Mouse (Mus musculus): Measurements from ENCODE around the gene Mindy1. TPM values are rescaled to one million over a fixed set of nuclear protein-coding genes. Genes with fewer than 3 reads are reported as not detected.

Mindy1 gene
- polyA plus RNA-seq, 1 experiment from 2014 or later, result 37.2 TPM

DNA sequence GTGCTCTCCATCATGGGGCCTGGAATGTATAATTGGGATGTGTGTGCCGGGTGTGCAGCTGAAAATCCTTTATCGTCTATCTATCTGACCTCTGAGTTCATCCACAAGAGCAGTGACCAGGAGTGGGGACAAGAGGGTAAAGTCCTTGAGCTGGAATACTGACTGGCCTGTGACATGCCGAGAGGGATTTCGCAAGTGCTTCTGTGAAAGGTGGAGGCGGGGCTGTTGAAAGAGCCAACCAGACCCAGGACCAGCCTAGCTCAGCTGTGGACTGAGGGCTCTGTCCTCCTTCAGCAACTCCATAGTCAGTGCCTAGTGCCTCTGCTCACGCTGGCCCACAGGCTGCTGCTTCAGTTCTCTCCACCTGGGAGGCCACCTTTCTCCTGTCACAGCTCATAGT, 37.4 kb downstream of the Mindy1 start:
- H3K27me3 ChIP-seq (ENCODE audit: control insufficient read depth, insufficient read depth, low read length), result no peaks in the 10 kb centered on the region
- H3K9me3 ChIP-seq (ENCODE audit: control insufficient read depth, low read length), result no peaks in the 10 kb centered on the region
- H3K4me3 ChIP-seq (ENCODE audit: low read depth, low read length), result no peak overlapping the region
- peaks cover 29% of the 10 kb centered on the region for H3K36me3 ChIP-seq (ENCODE audit: control insufficient read depth, insufficient read depth, low read length)
- H3K9ac ChIP-seq (replicated peaks; ENCODE audit: low read depth, low read length), result no peak overlapping the region
- peaks cover 12% of the 10 kb centered on the region; the same call in 1 of the 2 replicates for H3K4me1 ChIP-seq (ENCODE audit: control insufficient read depth, insufficient read depth, low read length)
- ATAC-seq (ENCODE audit: low read depth), result no peak
- no peak overlapping the region for H3K27ac ChIP-seq (ENCODE audit: low read depth, low read length)
- 44% methylated on average over 6 of the region's 6 CpGs for WGBS
- no peak overlapping the region for H3K4me2 ChIP-seq (ENCODE audit: low read depth, low read length)

DNA sequence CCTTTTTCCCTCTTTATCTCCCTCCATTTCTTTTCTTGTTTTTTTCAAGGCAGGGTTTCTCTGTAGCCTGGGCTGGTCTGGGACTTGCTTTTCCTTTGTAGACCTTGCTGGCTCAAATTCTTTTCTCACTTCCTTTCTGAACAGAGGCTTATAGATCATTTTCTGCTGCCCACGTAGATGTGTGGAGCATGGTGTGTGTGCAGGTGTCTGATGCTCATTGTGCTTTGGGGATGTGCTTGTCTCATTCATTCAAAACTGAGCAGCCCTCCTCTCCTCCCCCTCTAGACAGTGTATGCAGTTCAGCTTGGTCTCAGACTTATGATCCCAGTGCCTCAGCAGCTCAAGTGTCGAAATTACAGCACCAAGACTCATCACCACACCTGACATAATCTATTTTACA, 38.0 kb downstream of the Mindy1 start:
- no peak overlapping the region for H3K4me2 ChIP-seq (ENCODE audit: low read depth, low read length)
- ATAC-seq (ENCODE audit: low read depth), result no peak
- no peak overlapping the region for H3K9ac ChIP-seq (replicated peaks; ENCODE audit: low read depth, low read length)
- H3K4me1 ChIP-seq (ENCODE audit: control insufficient read depth, insufficient read depth, low read length), result peaks cover 12% of the 10 kb centered on the region; the same call in 1 of the 2 replicates
- peaks cover 35% of the 10 kb centered on the region for H3K36me3 ChIP-seq (ENCODE audit: control insufficient read depth, insufficient read depth, low read length)
- H3K4me3 ChIP-seq (ENCODE audit: low read depth, low read length), result no peak overlapping the region
- H3K9me3 ChIP-seq (ENCODE audit: control insufficient read depth, low read length), result no peaks in the 10 kb centered on the region
- H3K27ac ChIP-seq (ENCODE audit: low read depth, low read length), result no peak overlapping the region
- WGBS, result 64% methylated on average over 2 of the region's 2 CpGs
- no peaks in the 10 kb centered on the region for H3K27me3 ChIP-seq (ENCODE audit: control insufficient read depth, insufficient read depth, low read length)

DNA sequence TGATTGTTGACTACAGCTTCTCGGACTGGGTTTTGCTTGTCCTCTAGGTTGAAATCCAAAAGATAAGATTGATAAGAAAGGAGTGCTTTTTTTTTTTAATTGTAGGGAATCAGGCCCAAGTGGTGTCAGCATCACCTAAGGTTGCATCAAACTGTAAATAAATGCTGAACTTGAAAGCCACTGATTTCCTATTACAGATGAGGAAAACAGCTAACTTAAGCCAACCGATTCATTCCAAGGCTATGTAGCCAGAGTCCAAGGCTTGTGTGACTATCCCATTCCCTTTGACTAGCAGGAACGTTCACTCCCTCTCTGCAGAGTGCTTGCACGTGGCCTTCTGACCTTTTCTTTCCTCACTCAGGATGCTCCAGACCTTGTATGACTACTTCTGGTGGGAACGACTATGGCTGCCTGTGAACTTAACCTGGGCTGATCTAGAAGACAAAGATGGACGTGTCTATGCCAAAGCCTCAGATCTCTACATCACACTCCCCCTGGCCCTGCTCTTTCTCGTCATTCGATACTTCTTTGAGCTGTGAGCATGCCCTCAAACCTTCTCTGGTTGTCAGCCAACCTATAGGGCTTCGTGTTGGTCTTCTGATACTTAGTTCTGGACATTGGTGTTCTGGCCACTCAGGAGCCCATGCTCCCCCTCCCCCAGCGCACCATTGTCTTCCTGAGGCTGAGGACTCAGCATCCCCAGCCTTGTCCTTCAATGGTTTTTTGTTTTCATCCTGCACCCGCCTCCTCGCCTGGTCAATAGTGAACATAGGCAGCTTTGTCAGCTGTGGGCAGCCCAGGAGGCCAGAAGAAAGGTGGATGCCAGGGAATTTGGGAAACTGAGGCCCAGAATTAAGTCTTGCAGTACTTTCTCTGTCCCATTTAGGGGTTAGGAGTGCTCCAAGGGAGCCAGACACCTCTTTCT, 38.8 kb downstream of the Mindy1 start:
- 78% methylated on average over 12 of the region's 12 CpGs for WGBS
- H3K9ac ChIP-seq (replicated peaks; ENCODE audit: low read depth, low read length), result no peak overlapping the region
- H3K9me3 ChIP-seq (ENCODE audit: control insufficient read depth, low read length), result no peaks in the 10 kb centered on the region
- no peak overlapping the region for H3K27ac ChIP-seq (ENCODE audit: low read depth, low read length)
- H3K27me3 ChIP-seq (ENCODE audit: control insufficient read depth, insufficient read depth, low read length), result no peaks in the 10 kb centered on the region
- H3K4me2 ChIP-seq (ENCODE audit: low read depth, low read length), result no peak overlapping the region
- H3K4me1 ChIP-seq (ENCODE audit: control insufficient read depth, insufficient read depth, low read length), result peaks cover 12% of the 10 kb centered on the region; the same call in 1 of the 2 replicates
- no peak for ATAC-seq (ENCODE audit: low read depth)
- H3K36me3 ChIP-seq (ENCODE audit: control insufficient read depth, insufficient read depth, low read length), result peaks cover 43% of the 10 kb centered on the region
- H3K4me3 ChIP-seq (ENCODE audit: low read depth, low read length), result no peak overlapping the region

DNA sequence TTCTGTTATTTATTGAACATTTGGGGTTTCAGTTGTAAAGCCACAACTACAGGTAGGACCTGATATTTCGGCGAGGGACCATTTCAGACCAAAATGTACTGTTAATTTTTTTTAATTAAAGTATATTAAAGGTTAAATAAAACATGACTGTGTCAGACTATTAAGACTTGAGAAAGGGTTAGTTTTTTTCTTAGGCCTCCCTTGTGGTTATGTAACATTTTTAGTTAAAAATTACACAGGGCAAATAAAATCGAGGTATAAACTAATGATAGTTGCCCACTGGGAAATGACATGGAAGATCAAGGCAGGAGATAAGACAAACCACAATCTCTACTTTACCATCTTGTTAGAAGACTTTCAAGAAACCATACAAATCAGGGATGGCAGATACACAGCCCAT, 42.3 kb downstream of the Mindy1 start:
- Histone ChIP-seq H3K27ac (ENCODE audit: low read depth, low read length) (no peak overlapping the region), H3K4me1 (ENCODE audit: control insufficient read depth, insufficient read depth, low read length) (no peaks in the 10 kb centered on the region), H3K27me3 (ENCODE audit: control insufficient read depth, insufficient read depth, low read length) (no peaks in the 10 kb centered on the region), H3K9me3 (ENCODE audit: control insufficient read depth, low read length) (no peaks in the 10 kb centered on the region), H3K36me3 (ENCODE audit: control insufficient read depth, insufficient read depth, low read length) (peaks cover 73% of the 10 kb centered on the region), H3K4me2 (ENCODE audit: low read depth, low read length) (no peak overlapping the region), H3K9ac (replicated peaks; ENCODE audit: low read depth, low read length) (no peak overlapping the region), H3K4me3 (ENCODE audit: low read depth, low read length) (no peak overlapping the region)
- WGBS, result 98% methylated on average over 3 of the region's 3 CpGs
- ATAC-seq (ENCODE audit: low read depth), result no peak

DNA sequence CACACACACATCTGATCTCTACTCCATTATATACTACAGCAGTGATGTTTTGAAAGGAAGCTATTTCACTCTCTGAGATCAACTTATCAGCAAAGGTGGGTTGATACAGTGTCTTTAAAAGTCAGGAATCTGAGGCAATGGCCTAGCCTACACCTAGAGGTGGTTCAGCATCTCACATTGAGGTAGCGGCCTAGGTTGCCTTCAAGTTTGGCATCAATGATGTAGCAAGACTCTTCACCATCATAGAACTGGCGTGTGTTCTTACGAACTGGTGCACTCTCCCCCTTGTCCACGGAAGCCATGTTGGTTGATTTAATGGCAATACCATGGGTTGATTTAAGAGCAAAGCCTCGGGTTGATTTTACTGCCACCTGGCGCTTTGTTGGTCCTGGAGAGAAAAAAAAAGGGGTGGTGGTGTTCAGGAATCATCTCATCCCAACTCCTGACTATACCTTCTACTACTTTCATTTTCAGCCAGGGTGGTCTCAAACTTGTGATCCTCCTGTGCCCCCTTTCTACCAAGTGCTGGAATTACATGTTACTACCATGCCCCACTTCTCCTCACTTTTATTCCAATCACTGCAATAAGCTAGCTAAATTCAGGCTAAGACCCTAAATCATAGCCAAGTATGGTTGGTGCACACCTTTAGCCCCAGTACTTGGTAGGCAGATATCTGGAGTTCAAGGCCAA, 43.5 kb downstream of the Mindy1 start:
- Histone ChIP-seq H3K36me3 (ENCODE audit: control insufficient read depth, insufficient read depth, low read length) (peaks cover 75% of the 10 kb centered on the region), H3K4me2 (ENCODE audit: low read depth, low read length) (no peak overlapping the region)

GRCm38 (mm10) chr3:95328803-95329404, 47.8 kb downstream of the Mindy1 start:
- Histone ChIP-seq H3K4me1 (ENCODE audit: control insufficient read depth, insufficient read depth, low read length) (no peaks in the 10 kb centered on the region), H3K27ac (ENCODE audit: low read depth, low read length) (no peak overlapping the region), H3K9ac (replicated peaks; ENCODE audit: low read depth, low read length) (no peak overlapping the region), H3K36me3 (ENCODE audit: control insufficient read depth, insufficient read depth, low read length) (peaks cover 59% of the 10 kb centered on the region), H3K9me3 (ENCODE audit: control insufficient read depth, low read length) (no peaks in the 10 kb centered on the region), H3K27me3 (ENCODE audit: control insufficient read depth, insufficient read depth, low read length) (no peaks in the 10 kb centered on the region), H3K4me3 (ENCODE audit: low read depth, low read length) (no peak overlapping the region), H3K4me2 (ENCODE audit: low read depth, low read length) (no peak overlapping the region)
- no peak for ATAC-seq (ENCODE audit: low read depth)
- 94% methylated on average over 1 of the region's 1 CpGs for WGBS

More for the DNA sequence above, 43.5 kb downstream of the Mindy1 start:
- H3K4me3 ChIP-seq (ENCODE audit: low read depth, low read length), result no peak overlapping the region
- no peaks in the 10 kb centered on the region for H3K27me3 ChIP-seq (ENCODE audit: control insufficient read depth, insufficient read depth, low read length)
- H3K9ac ChIP-seq (replicated peaks; ENCODE audit: low read depth, low read length), result no peak overlapping the region
- no peak overlapping the region for H3K27ac ChIP-seq (ENCODE audit: low read depth, low read length)
- 94% methylated on average over 6 of the region's 6 CpGs for WGBS
- H3K4me1 ChIP-seq (ENCODE audit: control insufficient read depth, insufficient read depth, low read length), result no peaks in the 10 kb centered on the region
- no peak for ATAC-seq (ENCODE audit: low read depth)
- no peaks in the 10 kb centered on the region for H3K9me3 ChIP-seq (ENCODE audit: control insufficient read depth, low read length)

GRCm38 (mm10) chr3:95331528-95331927, 50.4 kb downstream of the Mindy1 start:
- H3K9ac ChIP-seq (replicated peaks; ENCODE audit: low read depth, low read length), result no peak overlapping the region
- no peak overlapping the region for H3K4me3 ChIP-seq (ENCODE audit: low read depth, low read length)
- no peak overlapping the region for H3K4me2 ChIP-seq (ENCODE audit: low read depth, low read length)
- H3K27me3 ChIP-seq (ENCODE audit: control insufficient read depth, insufficient read depth, low read length), result no peaks in the 10 kb centered on the region
- H3K27ac ChIP-seq (ENCODE audit: low read depth, low read length), result no peak overlapping the region
- peaks cover 54% of the 10 kb centered on the region for H3K36me3 ChIP-seq (ENCODE audit: control insufficient read depth, insufficient read depth, low read length)
- WGBS, result 91% methylated on average over 1 of the region's 1 CpGs
- no peak for ATAC-seq (ENCODE audit: low read depth)
- no peaks in the 10 kb centered on the region for H3K4me1 ChIP-seq (ENCODE audit: control insufficient read depth, insufficient read depth, low read length)
- no peaks in the 10 kb centered on the region for H3K9me3 ChIP-seq (ENCODE audit: control insufficient read depth, low read length)

DNA sequence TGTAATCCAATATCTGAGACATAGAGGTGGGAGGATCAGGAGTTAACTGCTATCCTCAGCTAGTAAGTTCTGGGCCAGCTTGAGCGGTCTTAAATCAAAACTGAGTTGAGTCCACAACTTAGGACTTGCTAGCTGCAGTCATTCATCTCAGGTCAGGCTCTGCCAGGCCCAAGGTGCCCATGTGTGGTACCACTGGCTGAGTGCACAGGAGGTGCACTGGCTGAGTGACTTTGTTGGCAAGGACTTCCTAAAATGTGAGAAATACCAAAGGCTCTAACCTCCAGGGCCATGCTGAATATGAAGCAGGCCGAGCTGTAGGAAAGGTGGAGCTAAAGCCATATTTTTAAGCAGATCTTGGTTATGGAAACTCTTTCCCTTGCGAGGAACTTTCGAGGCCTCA, 56.2 kb downstream of the Mindy1 start:
- Histone ChIP-seq H3K9me3 (ENCODE audit: control insufficient read depth, low read length) (no peaks in the 10 kb centered on the region), H3K36me3 (ENCODE audit: control insufficient read depth, insufficient read depth, low read length) (peaks cover 76% of the 10 kb centered on the region), H3K9ac (replicated peaks; ENCODE audit: low read depth, low read length) (no peak overlapping the region), H3K27me3 (ENCODE audit: control insufficient read depth, insufficient read depth, low read length) (no peaks in the 10 kb centered on the region), H3K4me2 (ENCODE audit: low read depth, low read length) (no peak overlapping the region), H3K4me1 (ENCODE audit: control insufficient read depth, insufficient read depth, low read length) (no peaks in the 10 kb centered on the region), H3K4me3 (ENCODE audit: low read depth, low read length) (no peak overlapping the region), H3K27ac (ENCODE audit: low read depth, low read length) (no peak overlapping the region)
- no peak for ATAC-seq (ENCODE audit: low read depth)
- 99% methylated on average over 4 of the region's 4 CpGs for WGBS

GRCm38 (mm10) chr3:95338251-95338650, 57.1 kb downstream of the Mindy1 start:
- Histone ChIP-seq H3K4me1 (ENCODE audit: control insufficient read depth, insufficient read depth, low read length) (no peaks in the 10 kb centered on the region), H3K9me3 (ENCODE audit: control insufficient read depth, low read length) (no peaks in the 10 kb centered on the region), H3K27me3 (ENCODE audit: control insufficient read depth, insufficient read depth, low read length) (no peaks in the 10 kb centered on the region), H3K9ac (replicated peaks; ENCODE audit: low read depth, low read length) (no peak overlapping the region), H3K4me3 (ENCODE audit: low read depth, low read length) (no peak overlapping the region), H3K36me3 (ENCODE audit: control insufficient read depth, insufficient read depth, low read length) (peaks cover 83% of the 10 kb centered on the region), H3K4me2 (ENCODE audit: low read depth, low read length) (no peak overlapping the region), H3K27ac (ENCODE audit: low read depth, low read length) (no peak overlapping the region)
- 93% methylated on average over 4 of the region's 4 CpGs for WGBS
- no peak for ATAC-seq (ENCODE audit: low read depth)

Measured in neural tube, embryonic 14.5 days (tissue).